Mouse (Mus musculus) right cerebral cortex, postnatal 14 days (tissue): Measurements from ENCODE around the gene Olfr911-ps1.

Source experiments
- DNase-seq: peaks from one replicate; pipeline ENCODE4 v3.0.0; 2022

Gene Olfr911-ps1

GRCm38 (mm10) chr9:38521280-38521679 lies at the start of gene Olfr911-ps1:
Gene Olfr911-ps1, plus strand, starts transcription at chr9:38521580.
- no peak for DNase-seq

GRCm38 (mm10) chr9:38486785-38487184 lies 34.6 kb upstream of the Olfr911-ps1 start, which contains the start of gene Olfr906:
Gene Olfr906, plus strand, starts transcription at chr9:38487085.
- DNase-seq = no peak

GRCm38 (mm10) chr9:38495501-38495900 lies 25.9 kb upstream of the Olfr911-ps1 start, which contains the start of gene Olfr907:
Gene Olfr907, plus strand, starts transcription at chr9:38495801.
- no peak for DNase-seq

GRCm38 (mm10) chr9:38512353-38512752 lies 9.0 kb upstream of the Olfr911-ps1 start:
- no peak for DNase-seq

- DNase-seq = no peak
Measured at GRCm38 (mm10) chr9:38537549-38537948, 16.2 kb downstream of the Olfr911-ps1 start, which contains the start of gene Olfr910. Gene Olfr910, plus strand, starts transcription at chr9:38537849.
